Mouse (Mus musculus): ENCODE results near the gene Med12.
"Not testable (repeated sequence)": the region's sequence is repeated elsewhere in the genome, so short reads cannot be mapped to it uniquely, and the experiment has no call there.

Med12 gene

DNA sequence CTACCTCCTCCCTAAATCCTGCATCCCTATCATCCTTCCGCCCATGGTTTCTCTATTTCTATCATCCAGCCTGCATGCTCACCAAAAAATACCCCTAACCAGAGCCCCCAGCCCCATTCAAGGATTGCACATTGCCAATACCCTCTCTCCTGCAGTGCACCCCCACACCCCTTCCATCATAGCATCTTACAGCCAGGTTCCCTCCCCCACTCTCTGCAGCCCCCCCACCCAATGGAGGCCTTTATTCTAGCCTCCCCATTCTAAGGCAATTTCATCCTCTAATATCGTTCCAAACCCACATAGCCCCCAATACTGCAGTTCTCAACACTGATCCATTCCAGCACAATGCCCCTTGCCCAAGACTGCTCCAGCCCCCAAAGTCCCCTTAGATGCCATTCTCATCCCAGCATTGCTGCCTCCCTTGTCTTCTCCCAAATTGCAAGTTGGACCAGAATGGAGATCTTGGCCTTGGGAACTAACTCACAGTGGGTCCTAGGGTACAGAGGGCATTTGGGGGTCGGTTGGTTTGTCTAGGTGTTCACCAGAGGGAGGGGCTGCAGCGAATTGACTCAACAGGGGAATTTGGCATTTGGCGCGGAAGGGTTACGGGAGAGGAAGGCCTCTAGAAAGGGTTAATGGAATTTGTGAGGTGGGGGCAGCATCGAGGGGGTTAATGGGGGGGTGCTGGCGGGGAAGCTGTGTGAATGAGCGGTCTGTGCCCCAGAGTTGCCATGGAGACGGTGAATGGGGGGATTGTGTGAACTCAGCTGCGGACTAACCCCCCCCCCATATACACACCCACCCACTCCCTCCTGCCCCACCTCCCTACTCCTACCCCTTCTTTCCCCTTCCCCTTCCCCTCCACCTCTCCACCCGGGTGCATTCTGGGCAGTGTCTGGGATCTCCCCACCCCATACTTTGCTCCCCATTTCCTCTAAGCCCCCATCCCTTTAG is 25.9 kb downstream of the Med12 start:
- DNase-seq (ENCODE audit: low spot score in 2 of 2) = no peak

- no peak for DNase-seq (ENCODE audit: low spot score in 2 of 2)
Observed at GRCm38 (mm10) chrX:101300427-101301030, 26.7 kb downstream of the Med12 start.

DNA sequence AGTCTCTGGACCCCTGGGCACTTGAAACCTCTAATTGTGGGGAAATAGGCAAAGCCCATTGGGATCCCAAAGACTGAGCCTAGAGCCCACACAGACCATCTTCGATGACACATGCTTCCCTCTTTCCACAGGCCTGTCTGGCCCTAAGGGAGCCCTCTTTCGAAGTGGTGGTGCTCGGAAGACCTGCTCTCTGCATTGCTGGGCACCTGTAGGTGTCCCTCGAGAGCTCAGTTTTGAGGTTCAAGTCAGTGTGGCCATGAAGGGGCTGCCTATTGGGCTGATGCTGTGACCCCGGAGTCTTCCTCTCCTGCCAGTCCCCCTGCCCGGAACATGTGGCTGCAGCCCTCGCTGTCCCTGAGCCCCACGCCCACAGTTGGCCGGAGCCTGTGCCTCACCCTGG is 27.8 kb downstream of the Med12 start:
- no peak for DNase-seq (ENCODE audit: low spot score in 2 of 2)

GRCm38 (mm10) chrX:101304646-101305045 is 30.8 kb downstream of the Med12 start:
- no peak for DNase-seq (ENCODE audit: low spot score in 2 of 2)

- DNase-seq (ENCODE audit: low spot score in 2 of 2) = no peak
Observed at GRCm38 (mm10) chrX:101309299-101309698, 35.5 kb downstream of the Med12 start.

- DNase-seq (ENCODE audit: low spot score in 2 of 2) = peak; percentile 64 to 78
Observed at GRCm38 (mm10) chrX:101313625-101314359, 40.0 kb downstream of the Med12 start.

DNA sequence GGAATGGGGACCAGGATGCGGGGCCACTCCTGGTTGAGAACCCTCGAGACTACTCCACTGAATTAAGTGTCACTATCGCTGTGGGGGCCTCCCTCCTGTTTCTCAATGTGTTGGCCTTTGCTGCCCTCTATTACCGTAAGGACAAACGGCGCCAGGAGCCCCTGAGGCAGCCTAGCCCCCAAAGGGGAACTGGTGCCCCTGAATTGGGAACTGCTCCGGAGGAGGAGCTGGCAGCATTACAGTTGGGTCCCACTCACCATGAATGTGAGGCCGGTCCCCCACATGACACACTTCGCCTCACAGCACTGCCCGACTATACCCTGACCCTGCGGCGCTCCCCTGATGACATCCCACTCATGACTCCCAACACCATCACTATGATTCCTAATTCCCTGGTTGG is 45.9 kb downstream of the Med12 start:
- no peak for DNase-seq (ENCODE audit: low spot score in 2 of 2)

DNA sequence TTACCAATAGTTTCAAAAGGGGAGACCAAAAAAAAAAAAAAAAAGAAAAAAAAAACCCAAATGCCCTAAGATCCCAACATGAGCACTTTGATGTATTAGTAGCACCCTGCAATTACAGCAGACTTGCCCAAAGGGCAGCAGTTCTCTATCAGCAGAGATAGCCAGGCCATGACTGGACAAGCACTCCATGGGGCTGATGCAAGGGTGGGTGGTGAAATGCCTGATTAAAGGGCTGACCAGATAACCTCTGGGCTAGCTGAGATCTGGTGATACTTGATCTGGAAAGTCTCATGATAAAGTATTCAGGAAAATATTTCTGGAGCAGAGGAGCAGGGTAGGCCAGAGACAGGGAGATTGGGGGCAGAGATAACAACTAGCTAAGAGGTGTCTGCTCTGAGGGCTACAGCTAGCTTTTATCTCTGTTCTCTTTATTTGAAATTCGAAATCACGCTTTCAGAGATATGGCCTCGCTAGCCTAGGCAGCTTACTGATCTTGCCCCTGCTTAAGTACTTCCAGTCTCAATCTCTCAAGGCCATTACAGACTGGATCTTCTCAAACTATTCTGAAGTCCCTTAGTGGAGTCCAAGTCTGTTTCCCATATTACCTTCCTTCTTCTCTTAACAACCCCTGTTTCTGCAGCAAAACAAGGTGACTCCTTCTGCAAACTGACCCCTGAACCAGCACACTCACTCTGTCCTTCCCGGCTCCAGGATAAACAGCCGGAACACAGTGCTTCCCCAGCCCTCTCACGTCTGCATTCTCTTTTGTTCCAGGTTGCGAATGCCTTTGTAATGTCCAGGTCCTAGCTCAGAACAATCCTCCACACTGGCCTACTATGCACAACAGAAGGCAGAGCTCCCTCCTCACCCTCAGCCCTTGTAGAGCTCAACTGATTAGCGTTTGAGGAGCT is 52.4 kb downstream of the Med12 start:
- DNase-seq (ENCODE audit: low spot score in 2 of 2) = no peak

GRCm38 (mm10) chrX:101329372-101330028 is 55.7 kb downstream of the Med12 start:
- DNase-seq (ENCODE audit: low spot score in 2 of 2) = peak in 1 of 2 experiments; percentile 59

DNA sequence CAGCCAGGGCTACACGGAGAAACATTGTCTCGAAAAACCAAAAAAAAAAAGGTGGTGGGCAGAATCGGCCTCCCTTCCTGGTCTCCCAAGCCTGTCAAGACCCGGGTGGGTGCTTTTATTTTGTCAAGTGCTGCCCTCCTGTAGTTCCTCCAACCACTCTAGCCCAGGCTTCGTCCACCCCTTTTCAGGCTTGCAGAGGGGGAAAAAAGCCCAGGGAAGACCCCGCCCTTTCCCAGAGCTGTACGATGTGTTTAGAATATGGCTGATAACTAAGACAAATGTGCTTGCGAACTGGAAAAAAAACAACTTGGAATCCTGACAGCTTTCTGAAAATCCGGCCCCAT is 58.2 kb downstream of the Med12 start:
- DNase-seq (ENCODE audit: low spot score in 2 of 2) = no peak

DNA sequence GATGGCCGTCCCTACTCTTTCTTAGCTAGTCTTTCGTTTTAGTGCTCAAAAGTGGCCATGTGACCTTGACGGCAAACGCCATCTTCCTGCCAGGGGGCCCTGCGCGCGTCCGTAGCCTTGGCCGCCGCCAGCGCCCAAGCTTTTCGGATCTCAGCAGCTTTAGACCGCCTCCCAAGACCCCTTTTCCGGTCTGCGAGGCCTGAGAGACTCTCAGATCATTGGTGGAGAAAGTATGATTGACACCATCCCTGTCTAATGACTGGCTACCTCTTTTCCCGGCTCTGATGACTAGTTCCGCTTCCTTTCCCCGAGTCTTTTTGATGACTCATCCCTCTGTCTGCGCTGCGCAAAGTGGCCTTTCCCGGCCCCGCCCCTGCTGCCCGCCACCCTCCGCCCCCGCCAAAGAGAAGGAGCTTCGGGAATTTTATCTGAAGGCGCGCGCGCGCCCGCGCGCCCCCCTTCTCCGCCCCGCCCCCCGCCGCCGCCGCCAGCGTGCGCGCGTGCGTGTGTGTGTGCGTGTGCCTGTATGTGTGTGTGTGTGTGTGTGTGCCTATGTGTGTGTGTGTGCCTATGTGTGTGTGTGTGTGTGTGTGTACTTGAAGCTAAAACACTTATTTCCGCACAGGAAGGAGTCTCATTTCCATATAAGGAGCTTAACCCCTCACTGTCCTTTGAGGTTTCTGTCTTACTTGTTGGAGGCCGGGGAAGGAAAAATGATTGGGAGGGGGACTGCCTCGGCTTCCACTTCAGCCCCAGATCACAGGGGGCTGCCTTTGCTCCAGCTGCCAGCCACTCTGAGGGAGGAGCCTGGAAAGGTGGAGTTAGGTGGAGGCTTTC is 58.8 kb downstream of the Med12 start:
- DNase-seq (ENCODE audit: low spot score in 2 of 2) = peak; percentile 77 to 85

- DNase-seq (ENCODE audit: low spot score in 2 of 2) = no peak
Observed at GRCm38 (mm10) chrX:101334606-101335005, 60.8 kb downstream of the Med12 start.

GRCm38 (mm10) chrX:101338666-101339065 is 64.8 kb downstream of the Med12 start:
- no peak for DNase-seq (ENCODE audit: low spot score in 2 of 2)

- DNase-seq (ENCODE audit: low spot score in 2 of 2) = not testable (repeated sequence)
Observed at GRCm38 (mm10) chrX:101342837-101343236, 69.0 kb downstream of the Med12 start.

DNA sequence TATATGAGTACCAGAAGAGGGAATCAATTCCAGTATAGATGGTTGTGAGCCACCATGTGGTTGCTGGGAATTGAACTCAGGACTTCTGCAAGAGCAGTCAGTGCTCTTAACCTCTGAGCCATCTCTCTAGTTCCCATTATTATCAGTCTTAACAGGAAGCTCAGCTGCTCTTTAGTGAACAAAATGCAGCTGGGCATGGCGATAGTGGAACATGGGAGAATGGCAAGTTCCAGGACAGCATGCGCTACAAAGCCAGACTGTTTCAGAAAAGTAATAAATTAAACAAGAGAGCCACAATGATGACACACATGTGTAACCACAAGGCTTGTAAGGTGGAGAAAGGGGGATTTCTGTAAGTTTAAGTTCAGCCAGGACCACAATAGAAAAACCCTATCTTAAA is 71.6 kb downstream of the Med12 start:
- no peak for DNase-seq (ENCODE audit: low spot score in 2 of 2)

DNA sequence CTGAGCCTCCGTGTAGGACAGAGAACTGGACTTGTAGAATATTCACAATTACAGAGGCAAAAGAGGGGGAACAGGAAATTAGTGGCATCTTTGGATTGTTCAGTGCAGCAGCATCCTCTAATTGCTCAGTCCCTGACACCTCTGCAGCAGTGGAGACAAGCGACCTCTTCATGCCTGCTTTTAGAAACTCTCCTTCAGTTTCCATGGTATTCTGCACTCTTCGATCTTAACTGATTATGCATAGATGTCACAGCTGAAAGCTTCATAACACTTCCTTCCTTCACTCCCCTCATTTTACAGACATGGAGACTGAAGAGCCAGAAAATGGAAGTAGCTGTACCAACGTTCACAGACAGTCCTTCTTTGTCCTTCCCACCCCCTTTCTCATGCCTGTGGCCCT is 72.6 kb downstream of the Med12 start:
- no peak for DNase-seq (ENCODE audit: low spot score in 2 of 2)

Measured in frontal cortex, postnatal 14 days (tissue).